Mouse (Mus musculus) liver, embryonic 12.5 days (tissue): ENCODE measurements around the gene Ube2l6. TPM values are rescaled to one million over a fixed set of nuclear protein-coding genes. Genes with fewer than 3 reads are reported as not detected.

ENCODE experiments used
- ATAC-seq: fragments of 200-750 bp; cut with Nextera tagmentation; 2 replicates; pipeline ENCODE4 v1.8.0; 2017; ENCODE audit warnings: moderate number of reproducible peaks, mild to moderate bottlenecking, moderate library complexity
- H3K27ac ChIP-seq: fragments of 300-500 bp; sonication (generic); 2 replicates; pipeline ENCODE4 v1.5.1; 2016; ENCODE audit warnings: mild to moderate bottlenecking
- H3K27me3 ChIP-seq: fragments of 300-500 bp; sonication (generic); replicated peaks from 2 replicates; pipeline ENCODE4 v1.6.1; 2016; ENCODE audit warnings: mild to moderate bottlenecking, moderate library complexity
- H3K36me3 ChIP-seq: fragments of 300-500 bp; sonication (generic); 2 replicates; pipeline ENCODE4 v1.6.1; 2016; ENCODE audit warnings: mild to moderate bottlenecking, moderate library complexity
- H3K4me1 ChIP-seq: fragments of 300-500 bp; sonication (generic); 2 replicates; pipeline ENCODE4 v1.6.1; 2016
- H3K4me2 ChIP-seq: fragments of 300-500 bp; sonication (generic); 2 replicates; pipeline ENCODE4 v1.6.1; 2016; ENCODE audit warnings: mild to moderate bottlenecking, moderate library complexity
- H3K4me3 ChIP-seq: fragments of 300-500 bp; sonication (generic); 2 replicates; pipeline ENCODE4 v1.5.1; 2016; ENCODE audit warnings: mild to moderate bottlenecking, moderate library complexity
- H3K9ac ChIP-seq: fragments of 300-500 bp; sonication (generic); 2 replicates; pipeline ENCODE4 v1.6.1; 2016; ENCODE audit warnings: mild to moderate bottlenecking, moderate library complexity
- H3K9me3 ChIP-seq: fragments of 300-500 bp; sonication (generic); replicated peaks from 2 replicates; pipeline ENCODE4 v1.6.1; 2016; ENCODE audit warnings: mild to moderate bottlenecking, moderate library complexity
- WGBS: fragments of 180-500 bp; shearing (Covaris S2); methylation state at CpG from one replicate; pipeline ENCODE4 v1.1.7; 2016; ENCODE audit not compliant: insufficient replicate concordance; 5-methylcytosine and 5-hydroxymethylcytosine counted together
- polyA plus RNA-seq: library from polyadenylated mRNA; unstranded; fragments of >200 nt; fragmentation: Nextera tagmentation; extraction: Ambion mirVana; gene quantifications from 2 replicates; pipeline ENCODE4 v1.2.1, GENCODE M21; 2016

The Ube2l6 gene
- polyA plus RNA-seq, result 293 and 321 TPM in 2 replicates

- WGBS, result under 1% methylated on average over 21 of the region's 21 CpGs
- Histone ChIP-seq H3K27ac (peak within 1 kb of the TSS; percentile 98), H3K4me2 (peak within 1 kb of the TSS; percentile 92), H3K4me3 (peak within 1 kb of the TSS; percentile 76), H3K36me3 (peaks cover 29% of the 10 kb centered on the region), H3K9ac (peak within 1 kb of the TSS; percentile 86), H3K9me3 (peaks cover 20% of the 10 kb centered on the region), H3K4me1 (peaks cover 73% of the 10 kb centered on the region), H3K27me3 (no peaks in the 10 kb centered on the region)
- ATAC-seq, result peak; percentile 93
These were observed at the start of gene Ube2l6 for GRCm38 (mm10) chr2:84798493-84798921. TSS of gene Ube2l6 (plus strand) at chr2:84798828.

GRCm38 (mm10) chr2:84750115-84750514 is 48.5 kb upstream of the Ube2l6 start:
- no peak for ATAC-seq
- Histone ChIP-seq H3K4me1 (peaks cover 9% of the 10 kb centered on the region), H3K27ac (no peak overlapping the region), H3K27me3 (peaks cover 19% of the 10 kb centered on the region), H3K4me2 (no peak overlapping the region), H3K36me3 (no peaks in the 10 kb centered on the region), H3K4me3 (no peak overlapping the region), H3K9me3 (no peaks in the 10 kb centered on the region), H3K9ac (no peak overlapping the region)
- WGBS, result 65% methylated on average over 6 of the region's 6 CpGs

- H3K4me1 ChIP-seq, result peaks cover 5% of the 10 kb centered on the region; the same call in 1 of the 2 replicates
- H3K9ac ChIP-seq, result no peak overlapping the region
- H3K4me3 ChIP-seq, result no peak overlapping the region
- H3K9me3 ChIP-seq, result no peaks in the 10 kb centered on the region
- no peak for ATAC-seq
- H3K27ac ChIP-seq, result no peak overlapping the region
- no peak overlapping the region for H3K4me2 ChIP-seq
- WGBS, result 68% methylated on average over 5 of the region's 5 CpGs
- H3K27me3 ChIP-seq, result peaks cover 4% of the 10 kb centered on the region; the same call in 1 of the 2 replicates
- H3K36me3 ChIP-seq, result no peaks in the 10 kb centered on the region
These were observed 42.4 kb upstream of the Ube2l6 start for GRCm38 (mm10) chr2:84756245-84756644.

GRCm38 (mm10) chr2:84757026-84757682 is 41.5 kb upstream of the Ube2l6 start:
- WGBS, result 60% methylated on average over 7 of the region's 7 CpGs
- no peaks in the 10 kb centered on the region for H3K9me3 ChIP-seq
- no peak overlapping the region for H3K4me3 ChIP-seq
- H3K27me3 ChIP-seq, result peaks cover 8% of the 10 kb centered on the region; the same call in 1 of the 2 replicates
- H3K4me2 ChIP-seq, result no peak overlapping the region
- H3K36me3 ChIP-seq, result no peaks in the 10 kb centered on the region
- H3K9ac ChIP-seq, result no peak overlapping the region
- H3K27ac ChIP-seq, result no peak overlapping the region
- ATAC-seq, result no peak
- peaks cover 5% of the 10 kb centered on the region; the same call in 1 of the 2 replicates for H3K4me1 ChIP-seq

GRCm38 (mm10) chr2:84758542-84759127 is 40.0 kb upstream of the Ube2l6 start:
- H3K9me3 ChIP-seq, result no peaks in the 10 kb centered on the region
- WGBS, result 4% methylated on average over 2 of the region's 2 CpGs
- peaks cover 5% of the 10 kb centered on the region; the same call in 1 of the 2 replicates for H3K4me1 ChIP-seq
- H3K4me2 ChIP-seq, result no peak overlapping the region
- no peak overlapping the region for H3K4me3 ChIP-seq
- H3K36me3 ChIP-seq, result no peaks in the 10 kb centered on the region
- ATAC-seq, result 0 out of 2 replicates have a peak, but pooled peaks have one; percentile 40
- H3K27ac ChIP-seq, result no peak overlapping the region
- H3K27me3 ChIP-seq, result peaks cover 23% of the 10 kb centered on the region; the same call in 1 of the 2 replicates
- H3K9ac ChIP-seq, result no peak overlapping the region

GRCm38 (mm10) chr2:84760777-84761176 is 37.9 kb upstream of the Ube2l6 start:
- Histone ChIP-seq H3K27me3 (peaks cover 37% of the 10 kb centered on the region; the same call in 1 of the 2 replicates), H3K9me3 (no peaks in the 10 kb centered on the region), H3K27ac (no peak overlapping the region), H3K9ac (no peak overlapping the region), H3K36me3 (no peaks in the 10 kb centered on the region), H3K4me3 (no peak overlapping the region), H3K4me1 (peaks cover 5% of the 10 kb centered on the region; the same call in 1 of the 2 replicates), H3K4me2 (no peak overlapping the region)
- ATAC-seq, result no peak
- WGBS, result 65% methylated on average over 8 of the region's 8 CpGs

GRCm38 (mm10) chr2:84761309-84761708 is 37.3 kb upstream of the Ube2l6 start:
- Histone ChIP-seq H3K9ac (no peak overlapping the region), H3K4me3 (no peak overlapping the region), H3K4me1 (peaks cover 5% of the 10 kb centered on the region; the same call in 1 of the 2 replicates), H3K4me2 (no peak overlapping the region), H3K27ac (no peak overlapping the region), H3K36me3 (no peaks in the 10 kb centered on the region), H3K9me3 (no peaks in the 10 kb centered on the region), H3K27me3 (peaks cover 37% of the 10 kb centered on the region; the same call in 1 of the 2 replicates)
- ATAC-seq, result no peak
- WGBS, result 67% methylated on average over 3 of the region's 3 CpGs

- Histone ChIP-seq H3K4me2 (no peak overlapping the region), H3K27ac (no peak overlapping the region), H3K4me1 (peaks cover 2% of the 10 kb centered on the region; the same call in 1 of the 2 replicates), H3K4me3 (no peak overlapping the region), H3K9ac (no peak overlapping the region), H3K36me3 (no peaks in the 10 kb centered on the region), H3K9me3 (no peaks in the 10 kb centered on the region), H3K27me3 (peaks cover 41% of the 10 kb centered on the region; the same call in 1 of the 2 replicates)
- WGBS, result 68% methylated on average over 1 of the region's 1 CpGs
- no peak for ATAC-seq
These were observed 36.8 kb upstream of the Ube2l6 start for GRCm38 (mm10) chr2:84761840-84762239.

GRCm38 (mm10) chr2:84762295-84762694 is 36.3 kb upstream of the Ube2l6 start:
- H3K9me3 ChIP-seq, result no peaks in the 10 kb centered on the region
- H3K4me1 ChIP-seq, result no peaks in the 10 kb centered on the region
- no peaks in the 10 kb centered on the region for H3K36me3 ChIP-seq
- H3K9ac ChIP-seq, result no peak overlapping the region
- 41% methylated on average over 4 of the region's 4 CpGs for WGBS
- ATAC-seq, result no peak
- no peak overlapping the region for H3K4me3 ChIP-seq
- H3K4me2 ChIP-seq, result no peak overlapping the region
- peaks cover 42% of the 10 kb centered on the region; the same call in 1 of the 2 replicates for H3K27me3 ChIP-seq
- no peak overlapping the region for H3K27ac ChIP-seq

- no peak overlapping the region for H3K9ac ChIP-seq
- H3K4me2 ChIP-seq, result no peak overlapping the region
- ATAC-seq, result no peak
- H3K4me3 ChIP-seq, result no peak overlapping the region
- no peak overlapping the region for H3K27ac ChIP-seq
- H3K9me3 ChIP-seq, result no peaks in the 10 kb centered on the region
- H3K4me1 ChIP-seq, result no peaks in the 10 kb centered on the region
- 17% methylated on average over 1 of the region's 1 CpGs for WGBS
- peaks cover 42% of the 10 kb centered on the region; the same call in 1 of the 2 replicates for H3K27me3 ChIP-seq
- H3K36me3 ChIP-seq, result no peaks in the 10 kb centered on the region
These were observed 35.8 kb upstream of the Ube2l6 start for GRCm38 (mm10) chr2:84762818-84763217.

GRCm38 (mm10) chr2:84770501-84770900 is 28.1 kb upstream of the Ube2l6 start:
- H3K27ac ChIP-seq, result no peak overlapping the region
- H3K9me3 ChIP-seq, result no peaks in the 10 kb centered on the region
- no peak overlapping the region for H3K9ac ChIP-seq
- H3K4me2 ChIP-seq, result no peak overlapping the region
- H3K4me1 ChIP-seq, result peaks cover 8% of the 10 kb centered on the region
- 0 out of 2 replicates have a peak, but pooled peaks cover 3% of the 10 kb centered on the region for H3K36me3 ChIP-seq
- 52% methylated on average over 6 of the region's 6 CpGs for WGBS
- peaks cover 58% of the 10 kb centered on the region for H3K27me3 ChIP-seq
- no peak for ATAC-seq
- no peak overlapping the region for H3K4me3 ChIP-seq

GRCm38 (mm10) chr2:84772454-84772853 is 26.2 kb upstream of the Ube2l6 start:
- Histone ChIP-seq H3K9ac (no peak overlapping the region), H3K27ac (no peak overlapping the region), H3K4me3 (no peak overlapping the region), H3K4me2 (no peak overlapping the region), H3K36me3 (0 out of 2 replicates have a peak, but pooled peaks cover 3% of the 10 kb centered on the region), H3K9me3 (no peaks in the 10 kb centered on the region), H3K27me3 (peaks cover 64% of the 10 kb centered on the region), H3K4me1 (peaks cover 10% of the 10 kb centered on the region)
- 64% methylated on average over 4 of the region's 4 CpGs for WGBS
- ATAC-seq, result no peak
